Mouse (Mus musculus) ES-E14 (cell line): ENCODE data around the gene Igsf21. TPM values are rescaled to one million over a fixed set of nuclear protein-coding genes. Genes with fewer than 3 reads are reported as not detected.

Experiments
- DNase-seq: peaks from one replicate; pipeline ENCODE4 v3.0.0-alpha.2; 2013; ENCODE audit warnings: low read depth, low spot score
- H3K27ac ChIP-seq: 2 replicates; pipeline ENCODE4 v1.5.1; 2012; ENCODE audit warnings: low read depth, mild to moderate bottlenecking, low read length, moderate library complexity, mixed read lengths; ENCODE audit not compliant: poor library complexity, insufficient read depth, severe bottlenecking
- H3K36me3 ChIP-seq: 2 replicates; pipeline ENCODE4 v1.6.1; 2012; ENCODE audit warnings: mild to moderate bottlenecking, low read length, moderate library complexity, mixed read lengths; ENCODE audit not compliant: control insufficient read depth, poor library complexity, insufficient read depth, severe bottlenecking
- H3K4me1 ChIP-seq, 2 experiments: fragments of 150-350 bp in 1 of 2; sonication (generic) in 1 of 2; 2 replicates each; pipeline ENCODE4 v1.6.1; 2012; ENCODE audit warnings: low read length in 2 of 2, mild to moderate bottlenecking in 1 of 2, mixed read lengths in 1 of 2; ENCODE audit not compliant: control insufficient read depth in 2 of 2, insufficient read depth in 2 of 2, poor library complexity in 1 of 2
- H3K4me3 ChIP-seq, 2 experiments: fragments of 150-350 bp in 1 of 2; sonication (generic) in 1 of 2; 2 replicates each; pipeline ENCODE4 v1.5.1; 2012; ENCODE audit warnings: low read length in 2 of 2, low read depth in 1 of 2, mild to moderate bottlenecking in 1 of 2, mixed read lengths in 1 of 2; ENCODE audit not compliant: insufficient read depth in 1 of 2, poor library complexity in 1 of 2, severe bottlenecking in 1 of 2
- H3K9ac ChIP-seq: 2 replicates; pipeline ENCODE4 v1.6.1; 2012; ENCODE audit warnings: low read depth, mild to moderate bottlenecking, low read length, mixed read lengths; ENCODE audit not compliant: poor library complexity, insufficient read depth, severe bottlenecking
- H3K9me3 ChIP-seq: fragments of 150-350 bp; sonication (generic); 2 replicates; pipeline ENCODE4 v1.6.1; 2012; ENCODE audit warnings: low read depth, mild to moderate bottlenecking, low read length; ENCODE audit not compliant: control insufficient read depth, insufficient read depth
- CHD2 ChIP-seq: IDR thresholded peaks from 2 replicates; pipeline ENCODE4 v1.6.1; 2014; ENCODE audit warnings: mild to moderate bottlenecking, low read depth, low read length, inconsistent platforms
- HCFC1 ChIP-seq: IDR thresholded peaks from 2 replicates; pipeline ENCODE4 v1.6.1; 2012; ENCODE audit warnings: low read length, inconsistent platforms, borderline replicate concordance; ENCODE audit not compliant: insufficient read depth
- MAFK ChIP-seq: IDR thresholded peaks from 2 replicates; pipeline ENCODE4 v1.6.1; 2014; ENCODE audit warnings: mild to moderate bottlenecking, low read depth, low read length, inconsistent platforms; ENCODE audit not compliant: insufficient read depth
- ZC3H11A ChIP-seq: IDR thresholded peaks from 2 replicates; pipeline ENCODE4 v1.6.1; 2012; ENCODE audit warnings: low read depth, mild to moderate bottlenecking, inconsistent platforms, low read length, borderline replicate concordance
- ZNF384 ChIP-seq: IDR thresholded peaks from 2 replicates; pipeline ENCODE4 v1.6.1; 2012; ENCODE audit warnings: low read depth, low read length, inconsistent platforms
- in situ Hi-C, 2 experiments: fragments of 600-800 bp; cut with MboI; formaldehyde crosslinking; loops; one replicate each; pipeline ENCODE4 v1.15.1; 2025; ENCODE audit warnings: low sequenced_read_pairs in 2 of 2, inconsistent platforms in 1 of 2; ENCODE audit not compliant: unreplicated experiment in 2 of 2
- total RNA-seq: library from RNA; depleted of rRNA; stranded (reverse); fragments of 300-350 nt; gene quantifications from 2 replicates; pipeline ENCODE4 v1.2.3, GENCODE M21; 2012

Igsf21 gene
- total RNA-seq, 1 experiment: 2.5 TPM

- in situ Hi-C loops: no loop called here
Measured at GRCm38 (mm10) chr4:140052575-140052974, 194.0 kb downstream of the Igsf21 start.

GRCm38 (mm10) chr4:140047807-140048362, 198.7 kb downstream of the Igsf21 start:
- no peak for TF ChIP-seq ZNF384
- TF ChIP-seq CHD2: peak; percentile 91
- Histone ChIP-seq H3K9me3 (no peaks in the 10 kb centered on the region), H3K4me3 (no peak overlapping the region), H3K36me3 (no peaks in the 10 kb centered on the region), H3K4me1 (peaks cover 5 to 32% of the 10 kb centered on the region in 2 experiments; a peak in 2 of 4 replicates), H3K27ac (no peak overlapping the region), H3K9ac (no peak overlapping the region)
- peak; percentile 83 for DNase-seq
- in situ Hi-C loops: no loop called here

More at GRCm38 (mm10) chr4:140052575-140052974, 194.0 kb downstream of the Igsf21 start:
- no peaks in the 10 kb centered on the region for H3K9me3 ChIP-seq
- TF ChIP-seq HCFC1 (no peak), MAFK (no peak), ZNF384 (no peak), ZC3H11A (no peak), CHD2 (no peak)
- no peak overlapping the region for H3K27ac ChIP-seq
- H3K4me1 ChIP-seq: peaks cover 0 to 11% of the 10 kb centered on the region in 2 experiments; a peak in 2 of 4 replicates
- no peak overlapping the region for H3K9ac ChIP-seq
- H3K36me3 ChIP-seq: no peaks in the 10 kb centered on the region
- H3K4me3 ChIP-seq: no peak overlapping the region
- no peak for DNase-seq

GRCm38 (mm10) chr4:140043953-140044352, 202.6 kb downstream of the Igsf21 start:
- no peak for DNase-seq
- Histone ChIP-seq H3K9me3 (no peaks in the 10 kb centered on the region), H3K9ac (peak overlapping the region; percentile 63; the same call in 1 of the 2 replicates), H3K4me1 (peaks cover 5 to 41% of the 10 kb centered on the region in 2 experiments; a peak in 2 of 4 replicates), H3K36me3 (no peaks in the 10 kb centered on the region), H3K27ac (peak overlapping the region; percentile 57; the same call in 1 of the 2 replicates), H3K4me3 (peak overlapping the region; percentile 19 to 49)
- TF ChIP-seq MAFK (no peak), ZC3H11A (no peak), ZNF384 (no peak), CHD2 (no peak), HCFC1 (no peak)
- in situ Hi-C loops: no loop called here

- in situ Hi-C loops: no loop called here
- Histone ChIP-seq H3K9ac (no peak overlapping the region), H3K27ac (peak overlapping the region; percentile 26; the same call in 1 of the 2 replicates), H3K36me3 (no peaks in the 10 kb centered on the region), H3K9me3 (no peaks in the 10 kb centered on the region), H3K4me3 (no peak overlapping the region), H3K4me1 (peaks cover 0 to 37% of the 10 kb centered on the region in 2 experiments; a peak in 2 of 4 replicates)
- TF ChIP-seq CHD2 (no peak), ZC3H11A (no peak), MAFK (no peak), ZNF384 (no peak), HCFC1 (no peak)
- DNase-seq: no peak
Measured at GRCm38 (mm10) chr4:140038586-140039411, 207.8 kb downstream of the Igsf21 start.
